Mouse (Mus musculus) adipocyte (in vitro differentiated cells): ENCODE data around the gene Slc13a2.

Source experiments
- DNase-seq: peaks from one replicate; pipeline ENCODE4 v3.0.0-alpha.2; 2016; ENCODE audit warnings: low spot score

Slc13a2 gene

GRCm38 (mm10) chr11:78422055-78422819 is at the start of gene Slc13a2:
Gene Slc13a2, minus strand, starts transcription at chr11:78422217.
- DNase-seq, result no peak

DNA sequence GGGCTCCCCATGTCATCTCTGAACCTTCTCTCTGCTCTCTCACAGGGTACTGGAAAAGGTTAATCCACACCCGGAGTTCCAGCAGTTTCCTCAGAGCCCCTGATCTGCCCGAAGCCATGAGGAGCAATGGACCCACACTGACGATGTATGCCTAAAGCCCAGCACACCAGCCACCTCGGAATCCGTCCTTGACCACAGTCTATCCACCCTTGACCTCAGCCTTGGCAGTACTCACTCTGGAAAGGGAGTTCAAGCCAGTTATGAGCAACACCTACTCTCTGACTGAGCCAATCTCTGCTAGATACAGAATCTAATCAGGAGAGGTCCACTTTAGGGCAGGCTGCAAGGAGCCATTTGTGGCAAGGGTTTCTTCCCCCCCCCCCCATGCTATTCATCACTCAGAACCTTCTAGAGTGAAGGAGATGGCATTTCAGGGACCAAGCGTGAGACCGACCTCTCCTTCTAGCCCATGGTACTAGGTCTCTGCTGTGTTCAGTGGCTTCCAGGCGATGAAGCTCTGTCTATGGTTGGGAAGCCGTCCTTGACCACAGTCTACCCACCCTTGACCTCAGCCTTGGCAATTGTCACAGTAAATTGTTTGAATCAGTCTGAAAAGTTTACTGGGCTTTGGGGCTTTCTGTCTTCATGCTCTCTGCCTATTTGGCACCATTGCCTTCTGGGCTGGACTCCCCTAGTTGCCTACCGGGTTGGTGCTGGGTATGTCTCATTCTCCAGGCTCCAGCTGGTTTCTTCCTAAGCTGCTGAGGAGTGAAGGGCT is 49.5 kb upstream of the Slc13a2 start:
- no peak for DNase-seq

- DNase-seq, result no peak
Observed at GRCm38 (mm10) chr11:78467932-78468331, 45.9 kb upstream of the Slc13a2 start.

GRCm38 (mm10) chr11:78467515-78467914 is 45.5 kb upstream of the Slc13a2 start:
- no peak for DNase-seq

- no peak for DNase-seq
Observed at GRCm38 (mm10) chr11:78466242-78466912, 44.4 kb upstream of the Slc13a2 start.

DNA sequence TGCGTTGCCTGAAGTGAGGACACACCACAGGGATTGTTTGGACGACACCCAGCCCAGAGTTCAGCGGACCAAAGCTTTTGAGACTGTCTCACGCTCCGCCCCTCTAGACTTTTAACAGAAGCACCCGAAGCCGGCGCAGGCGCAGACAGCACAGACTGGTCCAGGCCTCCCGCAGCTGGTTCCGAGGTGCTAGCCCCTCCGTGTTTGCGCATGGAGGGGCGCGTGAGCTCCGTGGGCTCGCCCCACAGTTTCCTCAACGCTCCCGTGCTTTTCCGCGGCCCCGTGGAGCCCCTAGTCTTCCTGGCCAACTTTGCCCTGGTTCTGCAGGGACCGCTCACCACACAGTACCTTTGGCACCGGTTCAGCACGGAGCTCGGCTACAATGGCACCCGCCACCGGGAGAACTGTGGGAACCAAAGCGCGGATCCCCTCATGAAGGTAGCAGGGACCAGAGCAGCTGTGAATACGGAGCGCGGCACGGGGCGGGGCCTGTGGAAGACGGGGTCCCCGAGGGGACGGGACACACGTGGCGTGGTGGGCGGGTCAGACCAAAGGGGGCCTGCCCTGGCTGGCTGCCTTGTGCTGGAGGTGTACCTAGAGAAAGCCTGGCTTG is 43.7 kb upstream of the Slc13a2 start, which contains the start of gene Slc46a1:
TSS of gene Slc46a1 (plus strand) at position 130 of the 613 bp plus-strand sequence.
- DNase-seq, result peak; percentile 91

DNA sequence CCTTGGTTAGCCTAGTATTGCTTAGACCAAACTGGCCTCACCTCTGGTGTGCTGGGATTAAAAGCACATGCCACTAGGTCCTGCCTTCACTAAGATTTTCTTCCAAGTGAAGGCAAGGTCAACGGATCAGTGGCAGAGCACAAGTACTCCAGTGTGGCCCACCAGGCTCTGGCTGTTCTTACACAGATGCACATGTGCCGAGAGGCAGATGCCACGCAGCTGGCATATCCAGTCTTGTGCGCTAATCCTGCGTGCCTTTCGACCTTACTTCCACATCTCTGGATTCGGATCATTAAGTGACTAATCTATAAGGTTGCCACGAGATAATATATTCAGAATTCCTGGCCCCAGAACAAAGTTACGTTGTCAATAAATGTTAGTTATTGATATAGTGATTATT is 43.1 kb upstream of the Slc13a2 start:
- no peak for DNase-seq

DNA sequence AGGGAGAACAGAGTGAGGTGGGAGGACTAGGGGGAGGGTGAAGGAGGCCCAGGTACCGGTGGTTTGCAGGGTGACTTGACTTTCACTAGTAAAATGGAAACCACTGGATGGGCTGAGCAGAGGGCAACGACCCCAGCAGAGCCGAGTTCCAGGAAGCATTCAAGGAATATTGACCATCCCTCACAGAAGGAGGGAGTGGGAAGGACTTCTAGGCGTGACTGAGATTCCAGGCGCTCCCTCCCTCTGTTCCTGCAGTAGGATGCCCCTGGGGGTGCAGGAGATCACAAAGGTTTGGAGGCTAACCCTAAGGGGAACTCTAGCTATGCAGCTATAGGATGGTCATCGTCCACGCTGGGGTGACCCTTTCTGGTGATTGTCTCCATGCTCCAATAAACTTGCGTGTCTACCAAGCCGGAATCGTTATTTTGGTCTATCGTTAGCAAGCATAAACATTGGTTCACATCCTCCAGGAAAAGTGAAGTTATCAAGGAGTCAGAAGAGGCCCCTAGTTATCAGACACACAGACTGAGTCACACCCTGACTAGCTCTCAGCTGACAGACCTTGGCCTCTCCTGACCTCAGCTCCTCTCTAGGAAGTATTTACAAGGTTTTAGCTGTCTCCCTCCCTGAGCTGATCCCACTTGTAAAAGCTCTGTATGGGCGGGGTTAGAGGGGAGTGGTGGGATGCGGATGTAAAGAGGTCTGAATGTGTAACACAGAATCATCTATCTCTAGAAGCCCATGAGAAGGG is 41.4 kb upstream of the Slc13a2 start:
- DNase-seq, result no peak

- DNase-seq, result no peak
Observed at GRCm38 (mm10) chr11:78462669-78463068, 40.7 kb upstream of the Slc13a2 start.

GRCm38 (mm10) chr11:78461894-78462293 is 39.9 kb upstream of the Slc13a2 start:
- DNase-seq, result no peak

DNA sequence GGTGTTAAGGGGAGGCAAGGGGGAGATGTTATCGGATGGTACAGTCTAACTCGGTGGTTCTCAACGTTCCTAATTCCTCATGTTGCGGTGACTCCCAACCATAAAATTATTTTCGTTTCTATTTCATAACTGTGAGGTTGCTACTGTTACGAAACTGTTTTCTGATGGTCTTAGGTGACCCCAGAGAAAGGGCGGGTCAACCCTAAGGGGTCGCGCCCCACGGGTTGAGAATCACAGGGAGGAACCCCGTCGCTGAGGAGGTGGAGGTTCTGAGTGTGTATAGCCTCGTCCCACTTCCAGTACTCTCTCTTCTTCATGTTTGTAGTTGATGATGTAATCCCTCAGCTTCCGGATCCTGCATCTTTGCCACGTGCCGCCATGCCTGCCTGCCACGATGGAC is 36.7 kb upstream of the Slc13a2 start:
- DNase-seq, result no peak

DNA sequence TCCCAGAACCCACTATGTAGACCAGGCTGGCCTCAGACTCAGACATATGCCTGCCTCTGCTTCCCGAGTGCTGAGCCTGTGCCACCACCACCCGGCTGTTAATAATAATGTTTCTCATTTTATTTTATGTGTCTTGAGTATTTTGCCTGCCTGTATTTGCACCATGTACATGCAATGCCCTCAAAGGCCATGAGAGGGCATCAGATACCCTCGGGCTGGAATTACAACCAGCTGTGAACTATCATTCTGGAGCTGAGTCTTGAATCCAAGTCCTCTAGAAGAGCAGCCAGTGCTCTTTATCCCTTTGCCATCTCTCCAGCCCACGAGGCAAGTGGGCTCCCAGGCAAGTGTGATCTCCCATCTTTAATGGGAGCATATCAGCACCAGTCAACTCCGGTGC is 33.3 kb upstream of the Slc13a2 start:
- DNase-seq, result peak; percentile 64

- DNase-seq, result no peak
Observed at GRCm38 (mm10) chr11:78454276-78454675, 32.3 kb upstream of the Slc13a2 start.

- DNase-seq, result peak; percentile 80
Observed at GRCm38 (mm10) chr11:78453675-78454074, 31.7 kb upstream of the Slc13a2 start.

DNA sequence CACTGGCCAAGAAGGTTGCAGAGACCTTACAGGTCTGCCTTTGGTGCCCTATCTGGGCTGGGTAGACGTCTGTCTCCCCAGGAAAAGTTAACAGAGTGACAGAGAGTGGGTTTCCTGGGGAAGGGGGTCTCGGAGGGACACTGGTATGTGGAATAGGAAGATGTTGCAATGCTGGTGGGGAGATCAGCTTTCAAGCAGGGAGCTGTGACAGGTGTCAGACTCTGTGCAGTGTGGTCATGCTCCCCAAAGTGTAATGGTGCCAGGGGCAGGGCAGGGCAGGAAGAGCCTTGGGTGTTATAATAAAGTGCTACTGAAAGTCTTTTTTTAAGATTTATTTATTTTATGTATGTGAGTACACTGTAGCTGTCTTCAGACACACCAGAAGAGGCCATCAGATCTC is 28.3 kb upstream of the Slc13a2 start:
- no peak for DNase-seq

- DNase-seq, result no peak
Observed at GRCm38 (mm10) chr11:78448242-78448641, 26.2 kb upstream of the Slc13a2 start.

GRCm38 (mm10) chr11:78447168-78447567 is 25.2 kb upstream of the Slc13a2 start:
- DNase-seq, result no peak

DNA sequence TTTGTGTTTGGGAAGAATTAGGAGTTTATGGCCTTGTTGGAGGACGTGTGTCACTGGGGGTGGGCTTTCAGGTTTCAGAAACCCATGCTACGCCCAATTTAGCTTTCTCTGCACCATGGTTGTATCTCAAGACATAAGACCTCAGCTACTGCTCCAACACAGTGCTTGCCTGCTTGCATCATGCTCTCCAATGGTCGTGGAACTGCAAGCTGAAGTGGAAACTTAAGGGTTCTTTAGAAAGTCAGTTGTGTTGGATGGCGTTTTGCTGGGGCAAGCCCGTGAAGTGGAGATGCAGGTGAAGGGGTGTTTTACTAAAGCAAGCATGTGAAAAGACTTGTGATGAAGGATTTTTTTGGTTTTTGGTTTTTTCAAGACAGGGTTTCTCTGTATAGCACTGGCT is 21.1 kb upstream of the Slc13a2 start:
- no peak for DNase-seq

DNA sequence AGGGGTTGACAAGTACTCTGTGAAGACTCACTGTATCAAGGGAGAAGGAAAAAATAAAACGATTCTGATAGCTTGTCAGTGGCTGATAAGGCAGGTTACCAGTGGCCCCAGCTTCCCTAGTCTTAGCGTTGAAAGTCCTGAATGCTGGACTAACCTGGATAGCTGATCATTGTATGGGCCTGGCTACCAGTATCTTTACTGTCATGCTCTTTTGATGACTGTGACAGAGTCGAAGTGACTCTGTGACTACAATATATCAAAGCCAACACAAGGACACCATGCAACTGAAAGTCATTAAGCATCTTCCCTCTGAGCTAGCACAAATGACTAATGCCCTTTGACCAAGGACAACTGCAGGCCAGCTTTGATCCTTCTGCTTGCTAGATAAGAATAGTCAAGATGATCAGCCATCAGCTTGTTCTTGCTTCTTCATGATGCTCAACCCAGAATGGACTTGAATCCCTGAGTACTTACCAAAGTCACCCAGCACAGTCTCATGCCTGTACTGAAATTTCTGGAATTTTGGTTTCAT is 16.4 kb upstream of the Slc13a2 start:
- DNase-seq, result no peak

GRCm38 (mm10) chr11:78437182-78437581 is 15.2 kb upstream of the Slc13a2 start:
- no peak for DNase-seq

DNA sequence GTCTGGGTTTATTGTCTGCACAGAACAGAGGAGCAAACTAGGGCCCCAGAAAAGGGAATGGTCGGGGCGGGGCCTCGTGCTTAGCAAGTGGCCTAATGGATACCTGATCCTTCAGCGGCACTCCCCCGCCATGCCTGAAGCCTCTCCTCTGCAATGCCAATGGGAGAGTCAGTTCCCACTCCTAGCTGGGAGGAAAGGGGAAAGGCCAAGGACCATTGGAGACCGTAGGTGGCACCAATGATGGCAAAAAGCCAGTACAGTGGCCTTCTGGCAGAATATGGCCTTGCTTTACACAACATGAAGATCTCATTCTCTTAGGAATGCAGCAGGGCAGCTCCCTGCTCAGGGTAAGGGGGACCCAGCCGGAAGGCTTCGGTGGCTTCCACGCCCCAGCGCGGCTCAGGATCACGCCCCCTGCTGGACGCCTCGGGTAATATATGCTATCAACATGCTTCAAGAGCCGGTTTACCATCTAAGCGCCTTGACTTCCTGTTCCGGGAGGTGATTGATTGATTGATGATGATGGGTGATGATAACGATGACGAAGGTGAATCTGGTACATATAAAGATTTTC is 13.8 kb upstream of the Slc13a2 start:
- DNase-seq, result no peak
